Mouse (Mus musculus) myocyte (in vitro differentiated cells): ENCODE measurements around the gene Lama1. TPM values are rescaled to one million over a fixed set of nuclear protein-coding genes. Genes with fewer than 3 reads are reported as not detected.

ENCODE experiments used
- H3K27me3 ChIP-seq: one replicate; pipeline ENCODE4 v1.6.1; 2011; ENCODE audit not compliant: control insufficient read depth, insufficient read depth, insufficient read length
- H3K36me3 ChIP-seq: one replicate; pipeline ENCODE4 v1.6.1; 2011; ENCODE audit not compliant: control insufficient read depth, insufficient read depth
- H3K4me2 ChIP-seq: one replicate; pipeline ENCODE4 v1.6.1; 2011; ENCODE audit warnings: low read depth, control low read depth
- H3K4me3 ChIP-seq: one replicate; pipeline ENCODE4 v1.5.1; 2011; ENCODE audit warnings: mild to moderate bottlenecking, control low read depth, moderate library complexity
- H3K79me2 ChIP-seq: one replicate; pipeline ENCODE4 v1.6.1; 2011; ENCODE audit not compliant: control insufficient read depth, insufficient read depth
- H3ac ChIP-seq: one replicate; pipeline ENCODE4 v1.6.1; 2011; ENCODE audit not compliant: control insufficient read depth, insufficient read length
- CEBPB ChIP-seq: IDR thresholded peaks from 2 replicates; pipeline ENCODE4 v1.6.1; 2011; ENCODE audit warnings: mild to moderate bottlenecking, moderate library complexity; ENCODE audit not compliant: poor library complexity, insufficient read depth, severe bottlenecking
- E2F4 ChIP-seq: IDR thresholded peaks from one replicate; pipeline ENCODE4 v1.6.1; 2011; ENCODE audit warnings: mild to moderate bottlenecking, control low read depth, moderate library complexity; ENCODE audit not compliant: insufficient read depth
- MAX ChIP-seq: IDR thresholded peaks from one replicate; pipeline ENCODE4 v1.6.1; 2011; ENCODE audit warnings: low read depth, mild to moderate bottlenecking, control low read depth
- MYOD1 ChIP-seq, 3 experiments: IDR thresholded peaks; one replicate each; pipeline ENCODE4 v1.6.1; 2011; ENCODE audit warnings: control low read depth in 2 of 3, low read depth in 2 of 3, mild to moderate bottlenecking in 2 of 3, moderate library complexity in 1 of 3; ENCODE audit not compliant: insufficient read length in 2 of 3, control insufficient read depth in 1 of 3
- MYOG ChIP-seq, 3 experiments: IDR thresholded peaks; one replicate each; pipeline ENCODE4 v1.6.1; 2011; ENCODE audit warnings: control low read depth in 2 of 3, low read depth in 2 of 3, mild to moderate bottlenecking in 2 of 3; ENCODE audit not compliant: insufficient read length in 2 of 3, control insufficient read depth in 1 of 3, insufficient read depth in 1 of 3
- POLR2A ChIP-seq: IDR thresholded peaks from one replicate; pipeline ENCODE4 v1.6.1; 2011; ENCODE audit warnings: low read depth, mild to moderate bottlenecking, control low read depth, moderate library complexity; ENCODE audit not compliant: insufficient read length
- POLR2AphosphoS2 ChIP-seq: IDR thresholded peaks from one replicate; pipeline ENCODE4 v1.6.1; 2011; ENCODE audit warnings: low read depth, control low read depth; ENCODE audit not compliant: insufficient read length
- REST ChIP-seq: IDR thresholded peaks from one replicate; pipeline ENCODE4 v1.6.1; 2011; ENCODE audit warnings: mild to moderate bottlenecking, control low read depth, moderate library complexity; ENCODE audit not compliant: insufficient read depth, insufficient read length
- SRF ChIP-seq: IDR thresholded peaks from one replicate; pipeline ENCODE4 v1.6.1; 2011; ENCODE audit warnings: low read depth; ENCODE audit not compliant: control insufficient read depth, insufficient read length
- TCF12 ChIP-seq: IDR thresholded peaks from one replicate; pipeline ENCODE4 v1.6.1; 2011; ENCODE audit warnings: mild to moderate bottlenecking, control low read depth; ENCODE audit not compliant: poor library complexity, insufficient read depth, severe bottlenecking
- TCF3 ChIP-seq: IDR thresholded peaks from one replicate; pipeline ENCODE4 v1.6.1; 2011; ENCODE audit warnings: low read depth, control low read depth; ENCODE audit not compliant: insufficient read length
- USF1 ChIP-seq: IDR thresholded peaks from one replicate; pipeline ENCODE4 v1.6.1; 2011; ENCODE audit warnings: low read depth, mild to moderate bottlenecking, control low read depth, moderate library complexity
- polyA plus RNA-seq: library from polyadenylated mRNA; unstranded; fragments of >200 nt; fragmentation: generic; extraction: Trizol; gene quantifications from one replicate; pipeline ENCODE4 v1.2.1, GENCODE M21; 2012; ENCODE audit warnings: missing spikeins

Gene Lama1
- polyA plus RNA-seq, 1 experiment, result 0.61 TPM

- Histone ChIP-seq H3K36me3 (no peaks in the 10 kb centered on the region), H3K79me2 (no peaks in the 10 kb centered on the region), H3ac (no peak overlapping the region), H3K27me3 (peaks cover 13% of the 10 kb centered on the region), H3K4me3 (no peak overlapping the region), H3K4me2 (no peak overlapping the region)
- no peak for TF ChIP-seq MYOG (IDR thresholded peaks at IDR 0.05; ENCODE audit: control insufficient read depth in 1 of 3, insufficient read depth in 1 of 3, insufficient read length in 2 of 3, low read depth in 2 of 3)
Measured at GRCm38 (mm10) chr17:67776764-67777163, 79.7 kb downstream of the Lama1 start.

GRCm38 (mm10) chr17:67779812-67780211 is 82.8 kb downstream of the Lama1 start:
- Histone ChIP-seq H3K27me3 (peaks cover 12% of the 10 kb centered on the region), H3K79me2 (no peaks in the 10 kb centered on the region)
- TF ChIP-seq CEBPB, result no peak
- TF ChIP-seq E2F4, result no peak
- no peak for TF ChIP-seq TCF12
- no peak for TF ChIP-seq TCF3
- no peak for TF ChIP-seq MAX
- no peak for TF ChIP-seq REST
- no peak for TF ChIP-seq POLR2AphosphoS2
- TF ChIP-seq MYOD1 (IDR thresholded peaks at IDR 0.05; ENCODE audit: control insufficient read depth in 1 of 3, insufficient read length in 2 of 3, low read depth in 2 of 3), result no peak
- no peak for TF ChIP-seq MYOG (IDR thresholded peaks at IDR 0.05; ENCODE audit: control insufficient read depth in 1 of 3, insufficient read depth in 1 of 3, insufficient read length in 2 of 3, low read depth in 2 of 3)
- no peak for TF ChIP-seq USF1
- no peak for TF ChIP-seq SRF

DNA sequence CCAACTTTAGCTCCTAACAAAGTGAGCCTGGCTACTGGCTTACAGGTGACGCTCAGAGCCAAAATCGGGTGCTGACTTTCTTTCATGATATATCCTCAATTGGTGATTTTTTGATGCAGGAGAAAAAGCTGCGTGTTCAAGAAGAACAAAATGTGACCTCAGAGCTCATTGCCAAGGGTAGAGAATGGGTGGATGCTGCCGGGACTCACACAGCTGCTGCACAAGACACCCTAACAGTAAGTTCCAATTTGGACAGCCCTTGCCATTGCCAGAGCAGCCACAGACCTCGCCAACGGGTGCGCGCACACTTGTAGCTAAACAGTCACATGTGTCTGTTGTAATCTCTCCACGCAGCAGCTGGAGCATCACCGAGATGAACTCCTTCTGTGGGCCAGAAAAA is 94.0 kb downstream of the Lama1 start:
- Histone ChIP-seq H3K36me3 (no peaks in the 10 kb centered on the region), H3K79me2 (no peaks in the 10 kb centered on the region), H3K4me3 (no peak overlapping the region), H3ac (no peak overlapping the region), H3K27me3 (peaks cover 10% of the 10 kb centered on the region), H3K4me2 (no peak overlapping the region)
- no peak for TF ChIP-seq POLR2A
- TF ChIP-seq REST, result no peak
- TF ChIP-seq MYOG (IDR thresholded peaks at IDR 0.05; ENCODE audit: control insufficient read depth in 1 of 3, insufficient read depth in 1 of 3, insufficient read length in 2 of 3, low read depth in 2 of 3), result no peak
- no peak for TF ChIP-seq POLR2AphosphoS2
- no peak for TF ChIP-seq MAX
- no peak for TF ChIP-seq MYOD1 (IDR thresholded peaks at IDR 0.05; ENCODE audit: control insufficient read depth in 1 of 3, insufficient read length in 2 of 3, low read depth in 2 of 3)
- TF ChIP-seq TCF12, result no peak
- no peak for TF ChIP-seq TCF3
- TF ChIP-seq USF1, result no peak

More at GRCm38 (mm10) chr17:67779812-67780211, 82.8 kb downstream of the Lama1 start:
- H3K4me3 ChIP-seq, result no peak overlapping the region
- H3K4me2 ChIP-seq, result no peak overlapping the region
- H3K36me3 ChIP-seq, result no peaks in the 10 kb centered on the region
- no peak overlapping the region for H3ac ChIP-seq

GRCm38 (mm10) chr17:67809171-67809570 is 112.1 kb downstream of the Lama1 start:
- TF ChIP-seq SRF (no peak), TCF12 (no peak), POLR2A (no peak), TCF3 (no peak), REST (no peak), MYOD1 (IDR thresholded peaks at IDR 0.05; ENCODE audit: control insufficient read depth in 1 of 3, insufficient read length in 2 of 3, low read depth in 2 of 3) (no peak), POLR2AphosphoS2 (no peak), MYOG (IDR thresholded peaks at IDR 0.05; ENCODE audit: control insufficient read depth in 1 of 3, insufficient read depth in 1 of 3, insufficient read length in 2 of 3, low read depth in 2 of 3) (no peak), E2F4 (no peak), CEBPB (no peak), MAX (no peak), USF1 (no peak)
- no peak overlapping the region for H3K4me2 ChIP-seq
- H3K4me3 ChIP-seq, result no peak overlapping the region
- H3K36me3 ChIP-seq, result no peaks in the 10 kb centered on the region
- H3K27me3 ChIP-seq, result peaks cover 22% of the 10 kb centered on the region
- no peaks in the 10 kb centered on the region for H3K79me2 ChIP-seq
- H3ac ChIP-seq, result no peak overlapping the region

GRCm38 (mm10) chr17:67813666-67814065 is 116.6 kb downstream of the Lama1 start:
- H3K79me2 ChIP-seq, result no peaks in the 10 kb centered on the region
- H3ac ChIP-seq, result no peak overlapping the region
- H3K27me3 ChIP-seq, result peaks cover 6% of the 10 kb centered on the region
- no peak overlapping the region for H3K4me2 ChIP-seq
- H3K4me3 ChIP-seq, result no peak overlapping the region
- H3K36me3 ChIP-seq, result no peaks in the 10 kb centered on the region
- TF ChIP-seq REST (no peak), MYOG (IDR thresholded peaks at IDR 0.05; ENCODE audit: control insufficient read depth in 1 of 3, insufficient read depth in 1 of 3, insufficient read length in 2 of 3, low read depth in 2 of 3) (no peak), TCF12 (no peak), E2F4 (no peak), USF1 (no peak), MAX (no peak)
